Mouse (Mus musculus): ENCODE data around the gene Olfr452. TPM values are rescaled to one million over a fixed set of nuclear protein-coding genes. Genes with fewer than 3 reads are reported as not detected.

The Olfr452 gene
- polyA plus RNA-seq, 1 experiment from 2014 or later, result not detected

Other genes with a start within 250 kb of the Olfr452 start
- not detected in 2 replicates for gene Olfr455, start 237.5 kb upstream of the Olfr452 start, polyA plus RNA-seq (2016; fragmentation: Nextera tagmentation; extraction: Ambion mirVana)
- gene Tcaf3, start 187.4 kb upstream of the Olfr452 start, polyA plus RNA-seq (2016; fragmentation: Nextera tagmentation; extraction: Ambion mirVana), result not detected in 2 replicates
- 3.6 and 3.9 TPM in 2 replicates for gene Tcaf2, start 139.8 kb upstream of the Olfr452 start, polyA plus RNA-seq (2016; fragmentation: Nextera tagmentation; extraction: Ambion mirVana)
- 56.8 and 62.2 TPM in 2 replicates for gene Tcaf1, start 75.0 kb upstream of the Olfr452 start, polyA plus RNA-seq (2016; fragmentation: Nextera tagmentation; extraction: Ambion mirVana)
- not detected in 2 replicates for gene Olfr453, start 45.7 kb upstream of the Olfr452 start, polyA plus RNA-seq (2016; fragmentation: Nextera tagmentation; extraction: Ambion mirVana)
- not detected in 2 replicates for gene Olfr38, start 28.7 kb upstream of the Olfr452 start, polyA plus RNA-seq (2016; fragmentation: Nextera tagmentation; extraction: Ambion mirVana)
- gene Olfr450, start 26.8 kb downstream of the Olfr452 start, polyA plus RNA-seq (2016; fragmentation: Nextera tagmentation; extraction: Ambion mirVana), result not detected in 2 replicates
- not detected in 2 replicates for gene Olfr449, start 49.3 kb downstream of the Olfr452 start, polyA plus RNA-seq (2016; fragmentation: Nextera tagmentation; extraction: Ambion mirVana)
- gene Olfr448, start 105.3 kb downstream of the Olfr452 start, polyA plus RNA-seq (2016; fragmentation: Nextera tagmentation; extraction: Ambion mirVana), result not detected in 2 replicates
- not detected in 2 replicates for gene Olfr447, start 123.8 kb downstream of the Olfr452 start, polyA plus RNA-seq (2016; fragmentation: Nextera tagmentation; extraction: Ambion mirVana)
- not detected in 2 replicates for gene Olfr446, start 136.3 kb downstream of the Olfr452 start, polyA plus RNA-seq (2016; fragmentation: Nextera tagmentation; extraction: Ambion mirVana)
- gene Olfr444, start 164.0 kb downstream of the Olfr452 start, polyA plus RNA-seq (2016; fragmentation: Nextera tagmentation; extraction: Ambion mirVana), result not detected in 2 replicates